ENCODE assay signal across 12 mouse cellular contexts in genomic region chr19:57534262-57534661, GRCm38 (mm10).
"Had no signal": no experiment of that assay in that cellular context is flagged by ENCODE, and none has a peak within 500 bp of the region (broad histone marks: within the 10 kb centered on the region; RNA-seq: fewer than 3 reads in every experiment).

No protein-coding gene starts in this region.

- H3K9ac ChIP-seq: hindbrain, embryonic 13.5 days; liver, embryonic 13.5 days; liver, postnatal 0 days; midbrain, embryonic 13.5 days had no signal

- H3K27ac ChIP-seq: hindbrain, embryonic 13.5 days; hindbrain, postnatal 0 days; left cerebral cortex, adult 2 months; limb, embryonic 10.5 days; liver, embryonic 13.5 days; midbrain, embryonic 13.5 days had no signal

- H3K9me3 ChIP-seq: hindbrain, embryonic 13.5 days; limb, embryonic 10.5 days; liver, embryonic 13.5 days; midbrain, embryonic 13.5 days had no signal

- DNase-seq: kidney, adult 8-10 months; kidney, postnatal 25 days; liver, embryonic 13.5 days; liver, postnatal 0 days; right cerebral cortex, postnatal 14 days; thymus, adult 2 months; thymus, postnatal 25 days had no signal

- H3K36me3 ChIP-seq: hindbrain, embryonic 13.5 days; limb, embryonic 10.5 days; liver, embryonic 13.5 days; midbrain, embryonic 13.5 days had no signal

- ATAC-seq: hindbrain, postnatal 0 days; liver, postnatal 0 days; midbrain, embryonic 13.5 days had no signal

- H3K4me3 ChIP-seq: hindbrain, embryonic 13.5 days; left cerebral cortex, adult 2 months; limb, embryonic 10.5 days; liver, embryonic 13.5 days; midbrain, embryonic 13.5 days had no signal

- H3K27me3 ChIP-seq: hindbrain, embryonic 13.5 days; liver, embryonic 13.5 days; midbrain, embryonic 13.5 days had no signal

- H3K4me2 ChIP-seq: hindbrain, embryonic 13.5 days; liver, embryonic 13.5 days; midbrain, embryonic 13.5 days had no signal
